Mouse (Mus musculus) hindbrain, postnatal 0 days (tissue): ENCODE results near the gene Ssxb2. TPM values are rescaled to one million over a fixed set of nuclear protein-coding genes. Genes with fewer than 3 reads are reported as not detected.
"Not testable (repeated sequence)": the region's sequence is repeated elsewhere in the genome, so short reads cannot be mapped to it uniquely, and the experiment has no call there.

Source experiments
- ATAC-seq: fragments of 200-750 bp; cut with Nextera tagmentation; 2 replicates; pipeline ENCODE4 v1.8.0; 2017; ENCODE audit warnings: mild to moderate bottlenecking, moderate TSS enrichment, moderate library complexity
- DNase-seq: peaks from one replicate; pipeline ENCODE4 v3.0.0-alpha.2; 2015; ENCODE audit warnings: low spot score
- H3K27ac ChIP-seq: fragments of 300-500 bp; sonication (generic); 2 replicates; pipeline ENCODE4 v1.5.1; 2014; ENCODE audit warnings: mild to moderate bottlenecking
- H3K27me3 ChIP-seq: fragments of 300-500 bp; sonication (generic); 2 replicates; pipeline ENCODE4 v1.6.1; 2014; ENCODE audit warnings: low read length, mixed read lengths; ENCODE audit not compliant: insufficient read depth
- H3K36me3 ChIP-seq: fragments of 300-500 bp; sonication (generic); 2 replicates; pipeline ENCODE4 v1.6.1; 2014; ENCODE audit warnings: low read length, mixed read lengths; ENCODE audit not compliant: insufficient read depth
- H3K4me1 ChIP-seq: fragments of 300-500 bp; sonication (generic); 2 replicates; pipeline ENCODE4 v1.6.1; 2014; ENCODE audit warnings: antibody characterized with exemption, low read length, mixed read lengths; ENCODE audit not compliant: insufficient read depth
- H3K4me2 ChIP-seq: fragments of 300-500 bp; sonication (generic); 2 replicates; pipeline ENCODE4 v1.6.1; 2014; ENCODE audit warnings: low read depth, mild to moderate bottlenecking, low read length, moderate library complexity, mixed read lengths
- H3K4me3 ChIP-seq: fragments of 300-500 bp; sonication (generic); 2 replicates; pipeline ENCODE4 v1.5.1; 2014; ENCODE audit warnings: low read length
- H3K9ac ChIP-seq: fragments of 300-500 bp; sonication (generic); replicated peaks from 2 replicates; pipeline ENCODE4 v1.6.1; 2014; ENCODE audit warnings: mild to moderate bottlenecking, low read length, moderate library complexity, mixed read lengths
- H3K9me3 ChIP-seq: fragments of 300-500 bp; sonication (generic); 2 replicates; pipeline ENCODE4 v1.6.1; 2016; ENCODE audit warnings: low read length, mixed read lengths
- WGBS: fragments of 180-500 bp; shearing (Covaris S2); extraction: QIAGEN DNeasy Blood & Tissue Kit; methylation state at CpG from one replicate; pipeline ENCODE4 v1.1.7; 2014; 5-methylcytosine and 5-hydroxymethylcytosine counted together
- polyA plus RNA-seq: library from polyadenylated mRNA; unstranded; fragments of >200 nt; fragmentation: Nextera tagmentation; extraction: Ambion mirVana; gene quantifications from 2 replicates; pipeline ENCODE4 v1.2.1, GENCODE M21; 2015
- total RNA-seq: library from RNA; depleted of rRNA; stranded (reverse); fragments of >200 nt; gene quantifications from 2 replicates; pipeline ENCODE4 v1.2.3, GENCODE M21; 2014; rRNA removed

Ssxb2 gene
- total RNA-seq (not detected in 2 replicates), polyA plus RNA-seq (not detected in 2 replicates)

GRCm38 (mm10) chrX:8461626-8462025, at the start of gene Ssxb2:
Ssxb2 (minus strand) TSS chrX:8461726.
- not testable (repeated sequence) for ATAC-seq, H3K9ac ChIP-seq, H3K27ac ChIP-seq, H3K9me3 ChIP-seq, H3K4me3 ChIP-seq, H3K4me2 ChIP-seq, DNase-seq, H3K36me3 ChIP-seq, H3K27me3 ChIP-seq, H3K4me1 ChIP-seq
- 70% methylated on average over 2 of the region's 2 CpGs for WGBS

GRCm38 (mm10) chrX:8413005-8413404, 48.5 kb downstream of the Ssxb2 start, which contains the start of gene Ssxb1:
Ssxb1 (plus strand) TSS chrX:8413305.
- not testable (repeated sequence) for H3K27ac ChIP-seq, H3K9me3 ChIP-seq, DNase-seq, H3K4me1 ChIP-seq, H3K36me3 ChIP-seq, H3K4me2 ChIP-seq, H3K9ac ChIP-seq, ATAC-seq, H3K27me3 ChIP-seq, H3K4me3 ChIP-seq
- 19% methylated on average over 1 of the region's 1 CpGs for WGBS

Other genes starting within 250 kb of the Ssxb2 start
- gene Ftsj1, start 209.3 kb downstream of the Ssxb2 start, total RNA-seq: 44.4 and 45.6 TPM in 2 replicates
- gene Ftsj1, start 209.3 kb downstream of the Ssxb2 start, polyA plus RNA-seq: 38.1 and 39.8 TPM in 2 replicates
- 23.8 and 26.8 TPM in 2 replicates for gene Slc38a5, start 190.6 kb downstream of the Ssxb2 start, total RNA-seq
- 15.9 and 20.8 TPM in 2 replicates for gene Slc38a5, start 190.6 kb downstream of the Ssxb2 start, polyA plus RNA-seq
- not detected in 2 replicates for gene Ssxb10, start 134.3 kb downstream of the Ssxb2 start, total RNA-seq
- not detected in 2 replicates for gene Ssxb10, start 134.3 kb downstream of the Ssxb2 start, polyA plus RNA-seq
- gene Ssxb9, start 94.7 kb downstream of the Ssxb2 start, total RNA-seq: not detected in 2 replicates
- not detected in 2 replicates for gene Ssxb9, start 94.7 kb downstream of the Ssxb2 start, polyA plus RNA-seq
- gene Ssxb1, start 48.4 kb downstream of the Ssxb2 start, total RNA-seq: not detected in 2 replicates
- gene Ssxb1, start 48.4 kb downstream of the Ssxb2 start, polyA plus RNA-seq: not detected in 2 replicates
- not detected in 2 replicates for gene Gm14459, start 63.2 kb upstream of the Ssxb2 start, total RNA-seq
- not detected in 2 replicates for gene Gm14459, start 63.2 kb upstream of the Ssxb2 start, polyA plus RNA-seq
- gene Ssxb6, start 86.5 kb upstream of the Ssxb2 start, total RNA-seq: not detected in 2 replicates
- gene Ssxb6, start 86.5 kb upstream of the Ssxb2 start, polyA plus RNA-seq: not detected in 2 replicates
- not detected in 2 replicates for gene Ssxb3, start 130.1 kb upstream of the Ssxb2 start, total RNA-seq
- gene Ssxb3, start 130.1 kb upstream of the Ssxb2 start, polyA plus RNA-seq: not detected in 2 replicates
- gene Ssxb8, start 229.1 kb upstream of the Ssxb2 start, total RNA-seq: not detected in 2 replicates
- not detected in 2 replicates for gene Ssxb8, start 229.1 kb upstream of the Ssxb2 start, polyA plus RNA-seq